Mouse (Mus musculus) MEL (cell line): ENCODE measurements around the gene Gzmm.

Source experiments
- CHD2 ChIP-seq: IDR thresholded peaks from 2 replicates; pipeline ENCODE4 v1.6.1; 2011; ENCODE audit warnings: low read length, improper control_type of control experiment
- CTCF ChIP-seq, 3 experiments: IDR thresholded peaks in 2 of 3; conservative IDR thresholded peaks in 1 of 3; 2 replicates each; pipeline ENCODE4 v1.5.1; 2011 to 2012; ENCODE audit warnings: low read length in 3 of 3, low read depth in 2 of 3, mild to moderate bottlenecking in 2 of 3, improper control_type of control experiment in 1 of 3, inconsistent platforms in 1 of 3, mixed read lengths in 1 of 3, moderate library complexity in 1 of 3; ENCODE audit not compliant: control insufficient read depth in 1 of 3, insufficient read depth in 1 of 3, poor library complexity in 1 of 3, severe bottlenecking in 1 of 3
- EP300 ChIP-seq, 2 experiments: IDR thresholded peaks; 2 replicates each; pipeline ENCODE4 v1.6.1; 2011; ENCODE audit warnings: improper control_type of control experiment in 2 of 2, low read length in 2 of 2, low read depth in 1 of 2, mild to moderate bottlenecking in 1 of 2
- MYC ChIP-seq: IDR thresholded peaks from 2 replicates; pipeline ENCODE4 v1.6.1; 2011; ENCODE audit warnings: low read depth, mild to moderate bottlenecking, low read length, improper control_type of control experiment, moderate library complexity
- POLR2A ChIP-seq, 2 experiments: IDR thresholded peaks; 2 replicates each; pipeline ENCODE4 v1.6.1; 2011 to 2012; ENCODE audit warnings: low read length in 2 of 2, mild to moderate bottlenecking in 2 of 2, control low read depth in 1 of 2, improper control_type of control experiment in 1 of 2, low read depth in 1 of 2, moderate library complexity in 1 of 2; ENCODE audit not compliant: control insufficient read depth in 1 of 2, insufficient read depth in 1 of 2, poor library complexity in 1 of 2
- ZC3H11A ChIP-seq: IDR thresholded peaks from 2 replicates; pipeline ENCODE4 v1.6.1; 2012; ENCODE audit warnings: low read depth, mild to moderate bottlenecking, inconsistent platforms, low read length, improper control_type of control experiment
- ZKSCAN1 ChIP-seq: IDR thresholded peaks from 2 replicates; pipeline ENCODE4 v1.6.1; 2012; ENCODE audit warnings: low read depth, mild to moderate bottlenecking, inconsistent platforms, low read length, improper control_type of control experiment, moderate library complexity
- ZMIZ1 ChIP-seq: IDR thresholded peaks from 2 replicates; pipeline ENCODE4 v1.6.1; 2012; ENCODE audit warnings: low read depth, mild to moderate bottlenecking, inconsistent platforms, low read length, improper control_type of control experiment, moderate library complexity

DNA sequence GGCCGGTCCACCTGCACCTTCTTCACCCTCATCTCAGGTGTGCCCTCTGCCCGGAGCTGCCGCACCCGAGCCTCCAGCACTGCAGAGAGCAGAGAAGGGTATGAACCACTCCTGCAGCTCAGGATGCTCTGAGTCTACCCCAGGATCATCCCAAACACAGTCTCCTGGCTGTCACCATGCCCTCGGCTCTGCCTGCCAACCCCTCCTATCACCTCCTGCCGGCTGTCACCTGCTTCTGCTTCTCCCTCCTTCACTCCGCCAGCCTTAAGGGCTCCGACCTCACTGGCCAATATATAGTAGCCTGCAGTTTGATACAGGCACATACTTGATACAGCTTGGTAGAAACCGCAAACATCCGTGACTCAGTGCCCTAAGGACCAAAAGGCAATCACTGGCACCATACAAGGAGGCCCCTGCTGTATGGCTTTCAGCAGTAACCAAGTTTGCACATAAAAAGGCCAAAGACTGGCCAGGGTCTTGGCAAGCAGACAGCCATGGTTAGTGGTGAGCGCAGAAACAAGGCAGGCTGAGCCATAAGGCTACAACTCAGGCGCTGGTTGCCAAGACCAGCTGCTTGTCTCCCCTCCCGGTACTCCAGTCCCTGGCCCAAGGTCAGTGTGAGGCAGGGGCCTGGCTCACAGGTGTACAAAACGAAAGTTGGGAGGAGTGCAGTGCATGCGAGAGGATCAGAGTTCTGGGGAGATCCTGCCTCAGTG is 55.0 kb downstream of the Gzmm start:
- no peak for TF ChIP-seq ZC3H11A
- TF ChIP-seq POLR2A (IDR thresholded peaks at IDR 0.05; ENCODE audit: control insufficient read depth in 1 of 2, insufficient read depth in 1 of 2, low read depth in 1 of 2, low read length in 2 of 2, poor library complexity in 1 of 2), result no peak
- TF ChIP-seq CTCF (IDR thresholded peaks at IDR 0.05 in 2 of 3, conservative IDR thresholded peaks at IDR 0.05 in 1 of 3; ENCODE audit: control insufficient read depth in 1 of 3, insufficient read depth in 1 of 3, low read depth in 2 of 3, low read length in 3 of 3, poor library complexity in 1 of 3, severe bottlenecking in 1 of 3), result no peak
- no peak for TF ChIP-seq ZKSCAN1
- no peak for TF ChIP-seq MYC
- no peak for TF ChIP-seq ZMIZ1
- TF ChIP-seq CHD2, result no peak
- no peak for TF ChIP-seq EP300 (IDR thresholded peaks at IDR 0.05; ENCODE audit: low read depth in 1 of 2, low read length in 2 of 2)
